In the genomic region with DNA sequence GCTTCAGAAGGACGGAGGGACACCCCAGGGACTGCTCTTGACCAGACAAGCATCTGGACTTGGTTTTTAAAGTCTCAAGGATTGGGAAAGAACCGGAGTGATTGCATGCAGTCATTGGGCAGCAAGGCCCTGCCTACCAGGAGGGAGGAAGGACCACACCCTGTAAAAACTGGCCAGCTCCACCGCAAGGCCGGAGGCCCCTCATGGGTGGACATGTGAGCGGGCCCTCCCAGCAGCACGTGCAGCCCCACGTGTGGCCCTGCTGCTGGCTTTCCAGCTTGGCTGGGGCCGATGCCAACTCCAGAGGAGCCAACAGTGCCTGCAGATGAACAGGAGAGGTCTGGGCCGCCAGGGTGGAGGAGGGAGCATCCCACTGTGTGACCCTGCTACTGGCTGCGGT, we compare ENCODE assay signal across 9 mouse cellular contexts.
A peak's percentile ranks its signal among the peaks of the same experiment; 100 is the strongest.
DNase-seq lines count a peak whose midpoint lies in the region; ATAC-seq lines count a peak whose summit lies in the region.
"Had no signal": no experiment of that assay in that cellular context is flagged by ENCODE, and none has a peak within 500 bp of the region (broad histone marks: within the 10 kb centered on the region; RNA-seq: fewer than 3 reads in every experiment).

No protein-coding gene starts in this region.

- H3K4me3 ChIP-seq in forebrain, embryonic 12.5 days (replicated peaks) = no peak overlapping the region

- H3K4me1 ChIP-seq in forebrain, embryonic 12.5 days = no peaks in the 10 kb centered on the region

- no peak overlapping the region for H3K9ac ChIP-seq in forebrain, embryonic 12.5 days

- no peak for ATAC-seq in cerebellum, adult (ENCODE audit: insufficient number of reproducible peaks, low FRiP score, low TSS enrichment)
- no peak for ATAC-seq in forebrain, embryonic 12.5 days (ENCODE audit: low FRiP score)

- H3K27me3 ChIP-seq in forebrain, embryonic 12.5 days = no peaks in the 10 kb centered on the region

- H3K27ac ChIP-seq in forebrain, embryonic 12.5 days = no peak overlapping the region
- H3K27ac ChIP-seq: macrophage had no signal

- H3K36me3 ChIP-seq in forebrain, embryonic 12.5 days (replicated peaks) = no peaks in the 10 kb centered on the region

- no peak overlapping the region for H3K4me2 ChIP-seq in forebrain, embryonic 12.5 days

- H3K9me3 ChIP-seq in forebrain, embryonic 12.5 days = no peaks in the 10 kb centered on the region

- 62% methylated on average over 10 of the region's 10 CpGs for WGBS in forebrain, embryonic 12.5 days

- peak; percentile 38 for DNase-seq in cerebellum, adult 11 months
- peak; percentile 98 for DNase-seq in adrenal gland, adult 2 months
- DNase-seq in frontal cortex, postnatal 10 days (ENCODE audit: low spot score in 2 of 2) = peak; percentile 61 to 75
- DNase-seq in heart, postnatal 4 days = peak; percentile 96
- DNase-seq in left cerebral cortex, postnatal 10 days (ENCODE audit: extremely low spot score in 1 of 2, low spot score in 2 of 2) = peak; percentile 53 to 91
- DNase-seq in ovary, postnatal 36 days (ENCODE audit: low spot score) = peak; percentile 90

- intact Hi-C loops in left cerebral cortex, postnatal 10 days (cut with DNase I) = no loop called here

Comparison
In these comparisons a context has a peak if more than half of its experiments do, and no peak if none do; other contexts are left out.
1. DNase-seq: peak in every context shown above with its lines; median percentile 98 in adrenal gland, adult 2 months; 96 in heart, postnatal 4 days; 90 in ovary, postnatal 36 days; 72 in left cerebral cortex, postnatal 10 days; 68 in frontal cortex, postnatal 10 days; 38 in cerebellum, adult 11 months.